Mouse (Mus musculus): Measurements from ENCODE around the gene Gpsm3.

DNA sequence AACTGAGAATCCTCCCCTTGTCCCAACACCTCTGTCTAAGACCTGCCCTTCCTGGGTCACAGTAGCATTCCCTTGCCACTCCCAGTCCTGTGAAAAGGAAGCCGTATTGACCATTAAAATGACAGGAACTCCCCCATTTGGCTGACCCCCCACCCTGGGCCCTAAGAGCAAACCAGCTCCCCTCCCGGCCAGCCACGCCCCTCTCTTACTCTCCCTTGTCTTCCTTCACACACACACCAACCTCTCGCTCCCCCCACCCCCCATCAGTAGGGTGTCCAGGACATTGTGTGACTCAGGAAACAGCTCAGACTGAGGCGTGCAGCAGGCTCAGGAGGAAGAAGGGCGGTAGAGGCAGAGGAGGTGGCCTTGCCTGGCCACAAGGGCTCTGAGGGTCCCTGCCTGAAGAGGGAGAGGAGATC, 25.6 kb upstream of the Gpsm3 start, which contains the start of gene Notch4:
- TF ChIP-seq CTCF (IDR thresholded peaks at IDR 0.05; ENCODE audit: low read depth) (no peak; the same call in 1 of the 2 replicates), EP300 (optimal IDR thresholded peaks at IDR 0.05) (no peak)

Measured in stomach, postnatal 0 days (tissue).